Mouse (Mus musculus) small intestine, adult 2 months (tissue): ENCODE measurements at regions not wholly inside any gene's neighbourhood (a gene's known extent, or its start where the extent isn't known, plus 50 kb on each side); places are given as distances from the start of the nearest gene placed in this dataset.

Experiments used
- H3K27ac ChIP-seq: fragments of 200-500 bp; 2 replicates; pipeline ENCODE4 v1.5.1; 2012; ENCODE audit warnings: low read depth, low read length, control low read depth, inconsistent platforms; ENCODE audit not compliant: insufficient read depth
- H3K27me3 ChIP-seq: fragments of 200-500 bp; 2 replicates; pipeline ENCODE4 v1.6.1; 2012; ENCODE audit warnings: mild to moderate bottlenecking, moderate library complexity, low read length, inconsistent platforms; ENCODE audit not compliant: control insufficient read depth, insufficient read depth
- H3K36me3 ChIP-seq: fragments of 200-500 bp; 2 replicates; pipeline ENCODE4 v1.6.1; 2012; ENCODE audit warnings: mild to moderate bottlenecking, low read length, control low read depth, inconsistent platforms; ENCODE audit not compliant: control insufficient read depth, insufficient read depth
- H3K4me1 ChIP-seq: fragments of 200-500 bp; 2 replicates; pipeline ENCODE4 v1.6.1; 2012; ENCODE audit warnings: low read length, inconsistent platforms, mixed read lengths; ENCODE audit not compliant: control insufficient read depth, insufficient read depth, insufficient read length
- H3K4me3 ChIP-seq: fragments of 200-500 bp; 2 replicates; pipeline ENCODE4 v1.5.1; 2012; ENCODE audit warnings: low read depth, mild to moderate bottlenecking, control low read depth, inconsistent platforms, low read length, moderate library complexity
- CTCF ChIP-seq: fragments of 200-500 bp; IDR thresholded peaks from 2 replicates; pipeline ENCODE4 v1.5.1; 2012; ENCODE audit warnings: low read depth, mild to moderate bottlenecking, control low read depth, inconsistent platforms, low read length, moderate library complexity, mixed read lengths; ENCODE audit not compliant: insufficient replicate concordance, insufficient read length; ENCODE audit errors: extremely low read depth
- POLR2A ChIP-seq: fragments of 200-500 bp; IDR thresholded peaks from 2 replicates; pipeline ENCODE4 v1.6.1; 2012; ENCODE audit warnings: low read depth, mild to moderate bottlenecking, control low read depth, inconsistent platforms, low read length, moderate library complexity
- WGBS: fragments of 180-500 bp; shearing (Covaris S2); methylation state at CpG from one replicate; pipeline ENCODE4 v1.1.7; 2018; 5-methylcytosine and 5-hydroxymethylcytosine counted together

GRCm38 (mm10) chr5:24266344-24267295, 84.8 kb downstream of the Kcnh2 start:
- 2% methylated on average over 16 of the region's 16 CpGs for WGBS
- H3K27ac ChIP-seq, result peak overlapping the region; percentile 85
- TF ChIP-seq CTCF (peak; percentile 89; the same call in 1 of the 2 replicates), POLR2A (no peak)
- H3K4me1 ChIP-seq, result peaks cover 3% of the 10 kb centered on the region; the same call in 1 of the 2 replicates
- H3K36me3 ChIP-seq, result no peaks in the 10 kb centered on the region
- H3K4me3 ChIP-seq, result peak overlapping the region; percentile 57
- no peaks in the 10 kb centered on the region for H3K27me3 ChIP-seq
